Mouse (Mus musculus) cerebellum, adult 2 months (tissue): ENCODE measurements around the gene Gm29106. TPM values are rescaled to one million over a fixed set of nuclear protein-coding genes. Genes with fewer than 3 reads are reported as not detected.
"Not testable (repeated sequence)": the region's sequence is repeated elsewhere in the genome, so short reads cannot be mapped to it uniquely, and the experiment has no call there.

Experiments
- DNase-seq, 2 experiments: peaks; one replicate each; pipeline ENCODE4 v3.0.0; 2021
- H3K27ac ChIP-seq: fragments of 200-500 bp; 2 replicates; pipeline ENCODE4 v1.5.1; 2012; ENCODE audit warnings: low read length, control low read depth, inconsistent platforms; ENCODE audit not compliant: insufficient read depth
- H3K27me3 ChIP-seq: fragments of 200-500 bp; 2 replicates; pipeline ENCODE4 v1.6.1; 2012; ENCODE audit warnings: inconsistent platforms, mild to moderate bottlenecking, low read length, moderate library complexity; ENCODE audit not compliant: control insufficient read depth, insufficient read depth
- H3K4me1 ChIP-seq: fragments of 200-500 bp; 2 replicates; pipeline ENCODE4 v1.6.1; 2011; ENCODE audit warnings: low read length; ENCODE audit not compliant: control insufficient read depth, insufficient read depth
- H3K4me3 ChIP-seq: fragments of 200-500 bp; replicated peaks from 2 replicates; pipeline ENCODE3; 2011; ENCODE audit warnings: mild to moderate bottlenecking, low read depth, low read length, control low read depth; ENCODE audit not compliant: insufficient read depth
- CTCF ChIP-seq: fragments of 200-500 bp; IDR thresholded peaks from 2 replicates; pipeline ENCODE4 v1.5.1; 2011; ENCODE audit warnings: low read depth, mild to moderate bottlenecking, control low read depth, low read length, moderate library complexity, borderline replicate concordance; ENCODE audit not compliant: insufficient read depth
- POLR2A ChIP-seq: fragments of 200-500 bp; IDR thresholded peaks from 2 replicates; pipeline ENCODE4 v1.6.1; 2011; ENCODE audit warnings: low read length, control low read depth, borderline replicate concordance; ENCODE audit not compliant: insufficient read depth
- WGBS: fragments of 180-500 bp; shearing (Covaris S2); methylation state at CpG from one replicate; pipeline ENCODE4 v1.1.7; 2018; 5-methylcytosine and 5-hydroxymethylcytosine counted together
- polyA plus RNA-seq: library from polyadenylated mRNA; depleted of rRNA; stranded (reverse); fragments of >200 nt; gene quantifications from 2 replicates; pipeline ENCODE4 v1.2.3, GENCODE M21; 2012; rRNA removed

Gm29106 gene
- polyA plus RNA-seq = not detected in 2 replicates

- H3K4me3 ChIP-seq, DNase-seq, H3K27me3 ChIP-seq, H3K27ac ChIP-seq, H3K4me1 ChIP-seq: not testable (repeated sequence)
- WGBS = 62% methylated on average over 2 of the region's 2 CpGs
Observed at GRCm38 (mm10) chr1:118176242-118176641, at the start of gene Gm29106. Gene Gm29106, plus strand, starts transcription at chr1:118176542.

GRCm38 (mm10) chr1:118228540-118228939, 52.2 kb downstream of the Gm29106 start:
- no peak overlapping the region for H3K4me3 ChIP-seq
- WGBS = 10% methylated on average over 1 of the region's 1 CpGs
- no peaks in the 10 kb centered on the region for H3K27me3 ChIP-seq
- H3K27ac ChIP-seq = no peak overlapping the region
- TF ChIP-seq POLR2A (no peak), CTCF (no peak)
- no peaks in the 10 kb centered on the region for H3K4me1 ChIP-seq
- DNase-seq = no peak

GRCm38 (mm10) chr1:118236032-118236431, 59.7 kb downstream of the Gm29106 start:
- no peaks in the 10 kb centered on the region for H3K27me3 ChIP-seq
- TF ChIP-seq POLR2A = no peak
- no peak for TF ChIP-seq CTCF
- 78% methylated on average over 1 of the region's 1 CpGs for WGBS

More at GRCm38 (mm10) chr1:118236032-118236431, 59.7 kb downstream of the Gm29106 start:
- H3K27ac ChIP-seq = no peak overlapping the region
- H3K4me1 ChIP-seq = no peaks in the 10 kb centered on the region
- H3K4me3 ChIP-seq = no peak overlapping the region
- no peak for DNase-seq

Other genes with a start within 250 kb of the Gm29106 start
- not detected in 2 replicates for gene Gm28168, start 248.5 kb upstream of the Gm29106 start, polyA plus RNA-seq
- not detected in 2 replicates for gene Gm7145, start 210.6 kb upstream of the Gm29106 start, polyA plus RNA-seq
- 105 and 111 TPM in 2 replicates for gene Tsn, start 135.2 kb downstream of the Gm29106 start, polyA plus RNA-seq
- 23.0 and 24.0 TPM in 2 replicates for gene Nifk, start 145.3 kb downstream of the Gm29106 start, polyA plus RNA-seq
- 63.3 and 63.7 TPM in 2 replicates for gene Clasp1, start 212.5 kb downstream of the Gm29106 start, polyA plus RNA-seq